Mouse (Mus musculus) heart, adult 2 months (tissue): Measurements from ENCODE around the gene Rpl29.

ENCODE experiments used
- CTCF ChIP-seq: fragments of 200-600 bp; IDR thresholded peaks from 2 replicates; pipeline ENCODE4 v1.8.1; 2022; ENCODE audit warnings: antibody characterized with exemption, mild to moderate bottlenecking, moderate library complexity
- EP300 ChIP-seq: fragments of 200-500 bp; IDR thresholded peaks from 2 replicates; pipeline ENCODE4 v1.6.1; 2011; ENCODE audit warnings: low read depth, low read length, control low read depth; ENCODE audit not compliant: insufficient read depth
- POLR2A ChIP-seq: fragments of 200-500 bp; IDR thresholded peaks from 2 replicates; pipeline ENCODE4 v1.6.1; 2011; ENCODE audit warnings: mild to moderate bottlenecking, low read depth, low read length, control low read depth; ENCODE audit not compliant: insufficient read depth

GRCm38 (mm10) chr9:106456325-106457162 lies 27.3 kb downstream of the Rpl29 start:
- TF ChIP-seq CTCF = no peak
- TF ChIP-seq POLR2A = no peak
- TF ChIP-seq EP300 = no peak
